Mouse (Mus musculus) hindbrain, postnatal 0 days (tissue): ENCODE measurements around the gene Slc37a1. TPM values are rescaled to one million over a fixed set of nuclear protein-coding genes. Genes with fewer than 3 reads are reported as not detected.

Experiments used
- ATAC-seq: fragments of 200-750 bp; cut with Nextera tagmentation; 2 replicates; pipeline ENCODE4 v1.8.0; 2017; ENCODE audit warnings: mild to moderate bottlenecking, moderate TSS enrichment, moderate library complexity
- DNase-seq: peaks from one replicate; pipeline ENCODE4 v3.0.0-alpha.2; 2015; ENCODE audit warnings: low spot score
- H3K27ac ChIP-seq: fragments of 300-500 bp; sonication (generic); 2 replicates; pipeline ENCODE4 v1.5.1; 2014; ENCODE audit warnings: mild to moderate bottlenecking
- H3K27me3 ChIP-seq: fragments of 300-500 bp; sonication (generic); 2 replicates; pipeline ENCODE4 v1.6.1; 2014; ENCODE audit warnings: low read length, mixed read lengths; ENCODE audit not compliant: insufficient read depth
- H3K36me3 ChIP-seq: fragments of 300-500 bp; sonication (generic); 2 replicates; pipeline ENCODE4 v1.6.1; 2014; ENCODE audit warnings: low read length, mixed read lengths; ENCODE audit not compliant: insufficient read depth
- H3K4me1 ChIP-seq: fragments of 300-500 bp; sonication (generic); 2 replicates; pipeline ENCODE4 v1.6.1; 2014; ENCODE audit warnings: antibody characterized with exemption, low read length, mixed read lengths; ENCODE audit not compliant: insufficient read depth
- H3K4me2 ChIP-seq: fragments of 300-500 bp; sonication (generic); 2 replicates; pipeline ENCODE4 v1.6.1; 2014; ENCODE audit warnings: low read depth, mild to moderate bottlenecking, low read length, moderate library complexity, mixed read lengths
- H3K4me3 ChIP-seq: fragments of 300-500 bp; sonication (generic); 2 replicates; pipeline ENCODE4 v1.5.1; 2014; ENCODE audit warnings: low read length
- H3K9ac ChIP-seq: fragments of 300-500 bp; sonication (generic); replicated peaks from 2 replicates; pipeline ENCODE4 v1.6.1; 2014; ENCODE audit warnings: mild to moderate bottlenecking, low read length, moderate library complexity, mixed read lengths
- H3K9me3 ChIP-seq: fragments of 300-500 bp; sonication (generic); 2 replicates; pipeline ENCODE4 v1.6.1; 2016; ENCODE audit warnings: low read length, mixed read lengths
- CTCF ChIP-seq: IDR thresholded peaks from 2 replicates; pipeline ENCODE4 v1.5.1; 2016; ENCODE audit warnings: antibody characterized with exemption, control low read depth, low read depth
- WGBS: fragments of 180-500 bp; shearing (Covaris S2); extraction: QIAGEN DNeasy Blood & Tissue Kit; methylation state at CpG from one replicate; pipeline ENCODE4 v1.1.7; 2014; 5-methylcytosine and 5-hydroxymethylcytosine counted together
- polyA plus RNA-seq: library from polyadenylated mRNA; unstranded; fragments of >200 nt; fragmentation: Nextera tagmentation; extraction: Ambion mirVana; gene quantifications from 2 replicates; pipeline ENCODE4 v1.2.1, GENCODE M21; 2015
- total RNA-seq: library from RNA; depleted of rRNA; stranded (reverse); fragments of >200 nt; gene quantifications from 2 replicates; pipeline ENCODE4 v1.2.3, GENCODE M21; 2014

Slc37a1 gene
- total and polyA plus RNA-seq, 2 experiments from 2014 or later = 5.7 to 10.7 TPM

DNA sequence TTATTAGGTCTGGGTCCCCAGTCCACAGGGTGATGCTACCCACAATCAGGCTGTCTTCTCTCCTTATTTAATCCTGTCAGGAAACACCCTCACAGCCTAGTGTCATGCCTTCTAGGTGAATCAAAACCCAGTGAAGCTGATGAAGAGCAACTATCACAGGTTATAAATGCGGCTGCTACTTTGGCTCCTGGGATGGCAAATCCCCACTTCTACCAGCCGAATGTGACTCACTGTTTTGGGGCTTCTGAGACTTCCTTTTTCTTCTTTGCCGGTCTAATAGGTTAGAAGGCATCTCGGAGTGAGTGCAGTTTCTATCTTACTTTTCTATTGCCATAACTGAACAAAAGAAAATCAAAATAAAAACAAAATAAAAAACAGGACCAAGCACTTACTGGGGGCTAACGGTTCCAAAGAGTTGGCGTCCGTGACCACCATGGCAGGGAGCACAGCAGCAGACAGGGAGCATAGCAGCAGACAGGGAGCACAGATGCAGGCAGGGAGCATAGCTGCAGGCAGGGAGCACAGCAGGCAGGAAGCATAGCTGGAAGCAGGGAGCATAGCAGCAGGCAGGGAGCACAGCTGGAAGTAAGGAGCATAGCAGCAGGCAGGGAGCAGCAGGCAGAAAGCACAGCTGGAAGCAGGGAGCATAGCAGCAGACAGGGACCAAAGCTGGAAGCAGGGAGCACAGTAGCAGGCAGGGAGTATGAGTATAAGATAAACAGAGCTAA lies 2.6 kb downstream of the Slc37a1 start:
- no peak overlapping the region for H3K9ac ChIP-seq
- H3K27ac ChIP-seq = no peak overlapping the region
- no peak overlapping the region for H3K4me2 ChIP-seq
- H3K27me3 ChIP-seq = no peaks in the 10 kb centered on the region
- no peaks in the 10 kb centered on the region for H3K36me3 ChIP-seq
- ATAC-seq (no peak), DNase-seq (no peak)
- no peak overlapping the region for H3K4me3 ChIP-seq
- H3K9me3 ChIP-seq = no peaks in the 10 kb centered on the region
- no peaks in the 10 kb centered on the region for H3K4me1 ChIP-seq
- TF ChIP-seq CTCF = no peak
- 48% methylated on average over 7 of the region's 7 CpGs for WGBS

- H3K36me3 ChIP-seq = no peaks in the 10 kb centered on the region
- no peak for TF ChIP-seq CTCF
- no peak overlapping the region for H3K27ac ChIP-seq
- no peak for DNase-seq
- no peak overlapping the region for H3K9ac ChIP-seq
- no peaks in the 10 kb centered on the region for H3K27me3 ChIP-seq
- H3K4me2 ChIP-seq = no peak overlapping the region
- H3K9me3 ChIP-seq = no peaks in the 10 kb centered on the region
- H3K4me3 ChIP-seq = no peak overlapping the region
- no peak for ATAC-seq
- peaks cover 3% of the 10 kb centered on the region; the same call in 1 of the 2 replicates for H3K4me1 ChIP-seq
Observed at GRCm38 (mm10) chr17:31290311-31290710, 3.7 kb downstream of the Slc37a1 start.

DNA sequence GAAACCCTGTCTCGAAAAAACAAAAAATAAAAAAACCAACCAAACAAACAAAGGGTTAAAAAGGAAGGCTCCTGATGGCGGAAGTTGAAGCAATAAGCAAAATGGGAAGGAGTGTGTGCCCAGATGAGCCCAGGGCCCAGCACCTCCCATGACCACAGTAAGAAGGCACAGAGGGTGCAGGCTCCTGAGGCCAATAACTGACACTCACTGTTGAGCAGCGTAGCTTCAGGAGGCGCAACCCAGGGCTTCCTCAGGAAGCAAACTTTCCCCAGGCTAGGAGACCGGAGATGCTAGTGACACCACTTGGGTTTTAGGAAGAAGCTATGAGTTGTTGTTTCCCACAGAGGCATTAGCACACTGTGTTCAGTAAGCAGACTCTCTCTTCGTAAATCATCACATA lies 4.3 kb downstream of the Slc37a1 start:
- Histone ChIP-seq H3K27me3 (no peaks in the 10 kb centered on the region), H3K9me3 (no peaks in the 10 kb centered on the region), H3K4me1 (peaks cover 9% of the 10 kb centered on the region; the same call in 1 of the 2 replicates), H3K4me3 (no peak overlapping the region), H3K36me3 (no peaks in the 10 kb centered on the region), H3K9ac (no peak overlapping the region), H3K4me2 (no peak overlapping the region), H3K27ac (no peak overlapping the region)
- DNase-seq = no peak
- ATAC-seq = no peak
- TF ChIP-seq CTCF = no peak
- 72% methylated on average over 6 of the region's 6 CpGs for WGBS

GRCm38 (mm10) chr17:31294363-31295214 lies 8.0 kb downstream of the Slc37a1 start:
- DNase-seq (no peak), ATAC-seq (no peak)
- WGBS = 84% methylated on average over 15 of the region's 15 CpGs
- H3K27me3 ChIP-seq = no peaks in the 10 kb centered on the region
- no peaks in the 10 kb centered on the region for H3K36me3 ChIP-seq
- H3K9me3 ChIP-seq = no peaks in the 10 kb centered on the region
- peaks cover 17% of the 10 kb centered on the region; the same call in 1 of the 2 replicates for H3K4me1 ChIP-seq
- TF ChIP-seq CTCF = no peak; the same call in 1 of the 2 replicates
- H3K4me2 ChIP-seq = peak overlapping the region; percentile 98; the same call in 1 of the 2 replicates
- H3K4me3 ChIP-seq = no peak overlapping the region
- H3K27ac ChIP-seq = no peak overlapping the region
- H3K9ac ChIP-seq = no peak overlapping the region

GRCm38 (mm10) chr17:31295215-31295891 lies 8.8 kb downstream of the Slc37a1 start:
- Histone ChIP-seq H3K9ac (peak overlapping the region; percentile 74), H3K4me1 (peaks cover 17% of the 10 kb centered on the region; the same call in 1 of the 2 replicates), H3K4me3 (peak overlapping the region; percentile 56), H3K36me3 (no peaks in the 10 kb centered on the region), H3K27me3 (no peaks in the 10 kb centered on the region), H3K27ac (peak overlapping the region; percentile 64; the same call in 1 of the 2 replicates), H3K4me2 (peak overlapping the region; percentile 98), H3K9me3 (no peaks in the 10 kb centered on the region)
- ATAC-seq (peak; percentile 74), DNase-seq (peak; percentile 61)
- WGBS = 19% methylated on average over 25 of the region's 25 CpGs
- peak; percentile 67 for TF ChIP-seq CTCF
